Mouse (Mus musculus): ENCODE results near the gene Pcgf2.
"Not testable (repeated sequence)": the region's sequence is repeated elsewhere in the genome, so short reads cannot be mapped to it uniquely, and the experiment has no call there.

GRCm38 (mm10) chr11:97734810-97735209 is 34.5 kb upstream of the Pcgf2 start:
- TF ChIP-seq EP300, CTCF (IDR thresholded peaks at IDR 0.05; ENCODE audit: low read depth): not testable (repeated sequence)
